Mouse (Mus musculus) retina, embryonic 14.5 days (tissue): Measurements from ENCODE around the gene Pfn1.
A peak's percentile ranks its signal among the peaks of the same experiment; 100 is the strongest.

Source experiments
- DNase-seq: peaks from one replicate; pipeline ENCODE4 v3.0.0-alpha.2; 2015; ENCODE audit warnings: low spot score

The Pfn1 gene

GRCm38 (mm10) chr11:70654923-70655570 lies 603 bp upstream of the Pfn1 start:
- peak; percentile 80 for DNase-seq

GRCm38 (mm10) chr11:70653345-70654197 lies 873 bp downstream of the Pfn1 start:
- peak; percentile 78 for DNase-seq

GRCm38 (mm10) chr11:70652884-70653344 lies 1.5 kb downstream of the Pfn1 start:
- DNase-seq: no peak

GRCm38 (mm10) chr11:70652029-70652883 lies 2.2 kb downstream of the Pfn1 start:
- DNase-seq: no peak

GRCm38 (mm10) chr11:70651391-70651790 lies 3.1 kb downstream of the Pfn1 start:
- DNase-seq: no peak

GRCm38 (mm10) chr11:70650322-70651175 lies 3.9 kb downstream of the Pfn1 start:
- no peak for DNase-seq

- DNase-seq: no peak
Observed at GRCm38 (mm10) chr11:70649185-70649734, 5.2 kb downstream of the Pfn1 start.

- no peak for DNase-seq
Observed at GRCm38 (mm10) chr11:70648512-70648911, 5.9 kb downstream of the Pfn1 start.

GRCm38 (mm10) chr11:70647716-70648420 lies 6.6 kb downstream of the Pfn1 start:
- DNase-seq: no peak

GRCm38 (mm10) chr11:70646691-70647650 lies 7.5 kb downstream of the Pfn1 start, which contains the start of the genes Rnf167 and Slc25a11:
Gene Rnf167, plus strand, starts transcription at chr11:70647235.
Gene Slc25a11, minus strand, starts transcription at chr11:70647479.
- DNase-seq: peak; percentile 100

GRCm38 (mm10) chr11:70646259-70646555 lies 8.2 kb downstream of the Pfn1 start:
- no peak for DNase-seq

GRCm38 (mm10) chr11:70645461-70646258 lies 8.8 kb downstream of the Pfn1 start:
- no peak for DNase-seq

GRCm38 (mm10) chr11:70644564-70645103 lies 9.8 kb downstream of the Pfn1 start:
- DNase-seq: no peak

- no peak for DNase-seq
Observed at GRCm38 (mm10) chr11:70643051-70643450, 11.4 kb downstream of the Pfn1 start.

- DNase-seq: no peak
Observed at GRCm38 (mm10) chr11:70641241-70641640, 13.2 kb downstream of the Pfn1 start.

- DNase-seq: no peak
Observed at GRCm38 (mm10) chr11:70639976-70640375, 14.5 kb downstream of the Pfn1 start.

- no peak for DNase-seq
Observed at GRCm38 (mm10) chr11:70638714-70639278, 15.6 kb downstream of the Pfn1 start, which contains the start of gene Gp1ba. Gene Gp1ba, plus strand, starts transcription at chr11:70639122.

- no peak for DNase-seq
Observed at GRCm38 (mm10) chr11:70638293-70638692, 16.2 kb downstream of the Pfn1 start.
